Mouse (Mus musculus) cerebellum, postnatal 4 days (tissue): ENCODE measurements around the gene Dtymk.

Experiments used
- DNase-seq, 2 experiments: peaks; one replicate each; pipeline ENCODE4 v3.0.0; 2022; ENCODE audit warnings: low spot score in 2 of 2, mixed read lengths in 1 of 2

The Dtymk gene

GRCm38 (mm10) chr1:93742910-93743309 is 58.8 kb downstream of the Dtymk start:
- no peak for DNase-seq
